Mouse (Mus musculus) stomach, postnatal 0 days (tissue): Measurements from ENCODE around the gene U2af1.

ENCODE experiments used
- CTCF ChIP-seq: IDR thresholded peaks from 2 replicates; pipeline ENCODE4 v1.5.1; 2016; ENCODE audit warnings: antibody characterized with exemption, low read depth, mild to moderate bottlenecking, moderate library complexity
- EP300 ChIP-seq: optimal IDR thresholded peaks from 2 replicates; pipeline ENCODE3; 2016; ENCODE audit warnings: antibody characterized with exemption

GRCm38 (mm10) chr17:31680450-31680849 lies 21.8 kb upstream of the U2af1 start:
- TF ChIP-seq CTCF (no peak), EP300 (no peak)
